Mouse (Mus musculus): ENCODE measurements around the gene Atad3a.

DNA sequence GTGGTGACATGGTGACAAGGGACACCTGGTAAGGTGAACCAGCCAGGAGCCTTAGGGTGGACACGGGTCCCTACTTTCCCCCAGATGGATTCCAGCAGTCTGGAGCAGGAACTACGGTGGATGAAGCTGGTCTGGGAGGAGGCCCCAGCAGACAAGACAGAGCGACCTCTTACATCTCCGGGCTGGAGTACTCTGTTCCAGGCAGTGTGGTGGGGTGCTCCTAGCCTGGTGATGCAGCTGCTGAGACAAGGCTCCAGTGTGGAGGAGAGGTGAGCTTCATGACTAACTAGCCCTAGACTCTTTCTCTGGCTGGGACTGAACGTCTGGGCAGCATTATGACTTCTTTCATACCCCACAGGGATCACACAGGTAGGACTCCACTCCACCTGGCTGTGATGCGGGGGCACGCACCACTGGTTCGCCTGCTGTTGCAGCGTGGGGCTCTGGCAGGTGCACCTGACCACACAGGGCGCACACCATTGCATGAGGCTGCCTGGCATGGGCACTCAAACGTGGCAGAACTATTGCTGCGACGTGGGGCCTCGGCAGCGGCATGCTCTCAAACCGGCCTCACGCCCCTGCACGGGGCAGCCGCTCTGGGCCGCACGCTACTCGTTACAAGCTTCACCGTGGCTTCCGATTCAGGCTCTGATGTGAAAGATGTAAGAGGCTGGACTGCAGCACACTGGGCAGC, 30.5 kb upstream of the Atad3a start:
- TF ChIP-seq TAL1 (IDR thresholded peaks at IDR 0.05; ENCODE audit: low read length) (no peak), GATA1 (IDR thresholded peaks at IDR 0.05; ENCODE audit: low read length) (no peak)

All from erythroblast, embryonic 14.5 days (primary cell).